Mouse (Mus musculus): Measurements from ENCODE around the gene Grin1. TPM values are rescaled to one million over a fixed set of nuclear protein-coding genes. Genes with fewer than 3 reads are reported as not detected.

Grin1 gene
- total RNA-seq, 2 experiments from 2014 or later: 0.22 TPM; not detected in 1

DNA sequence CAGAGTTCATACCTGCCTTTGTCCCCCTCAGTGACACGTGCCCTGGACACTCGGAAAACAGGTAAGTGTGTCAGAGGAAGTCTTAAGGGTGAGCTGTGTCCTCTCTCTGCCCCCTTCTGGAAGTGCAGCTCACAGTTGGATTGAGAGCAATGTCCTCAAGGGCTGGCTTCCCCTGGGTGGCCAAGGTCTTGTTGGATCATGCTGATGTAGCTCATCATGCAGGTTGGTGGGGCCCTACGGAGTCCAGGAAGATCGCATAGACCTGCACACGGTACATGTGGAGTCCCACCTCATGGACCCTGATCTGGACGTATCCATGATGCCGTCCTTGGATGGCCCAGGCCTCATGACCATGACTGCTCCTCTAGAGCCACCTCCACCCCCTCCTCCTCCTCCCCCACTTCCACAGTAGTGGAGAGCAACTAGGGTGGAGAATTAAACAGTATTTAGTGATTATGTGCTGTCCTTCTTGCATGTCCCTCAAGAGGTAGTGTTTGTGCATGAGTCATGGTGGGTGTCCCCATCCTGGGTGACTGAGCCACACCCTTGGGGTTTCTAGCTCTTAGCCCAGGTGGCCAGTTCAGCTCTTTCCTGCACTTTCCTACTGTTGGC is 30.1 kb downstream of the Grin1 start:
- no peak for DNase-seq

DNA sequence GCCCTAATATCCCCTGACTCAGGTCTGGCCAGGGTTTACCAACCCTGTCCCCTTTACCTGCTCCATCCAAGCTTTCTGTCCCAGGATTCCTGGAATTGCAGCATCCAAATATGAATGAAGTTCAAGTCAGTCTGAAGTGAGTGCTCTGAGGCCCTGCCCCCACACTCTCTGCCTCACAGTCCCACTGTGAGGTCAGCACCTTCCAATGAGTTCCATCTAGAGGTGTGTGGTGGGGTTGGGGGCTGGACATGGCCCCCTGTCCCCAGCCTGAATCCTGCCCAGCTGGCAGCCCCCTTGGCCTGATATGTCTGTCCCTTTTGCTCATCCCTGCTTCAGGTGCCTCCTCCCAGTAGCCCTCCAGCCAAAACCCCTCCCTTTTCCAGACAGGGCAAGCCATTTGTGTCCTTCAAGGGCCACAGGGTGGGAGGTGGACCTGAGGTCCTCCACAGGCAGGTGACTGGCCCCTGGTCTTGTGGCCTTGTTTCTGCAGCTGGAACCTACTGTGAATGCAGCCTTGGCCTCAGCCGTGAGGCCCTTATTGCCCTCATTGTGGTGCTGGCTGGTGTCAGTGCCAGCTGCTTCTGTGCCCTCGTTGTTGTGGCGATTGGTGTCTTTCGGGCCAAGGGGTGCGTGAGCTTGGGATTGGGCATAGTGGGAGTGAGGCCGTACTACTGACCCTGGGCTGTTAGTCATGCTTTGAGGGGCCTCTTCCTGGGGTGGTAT is 30.9 kb downstream of the Grin1 start, which contains the start of gene Tmem210:
Gene Tmem210, plus strand, starts transcription at position 219 of the 723 bp plus-strand sequence.
- DNase-seq: no peak
- intact Hi-C loops (cut with DNase I; ENCODE audit: low total_unique reads): no loop called here

More for the DNA sequence above, 30.1 kb downstream of the Grin1 start:
- intact Hi-C loops (cut with DNase I; ENCODE audit: low total_unique reads): no loop called here

DNA sequence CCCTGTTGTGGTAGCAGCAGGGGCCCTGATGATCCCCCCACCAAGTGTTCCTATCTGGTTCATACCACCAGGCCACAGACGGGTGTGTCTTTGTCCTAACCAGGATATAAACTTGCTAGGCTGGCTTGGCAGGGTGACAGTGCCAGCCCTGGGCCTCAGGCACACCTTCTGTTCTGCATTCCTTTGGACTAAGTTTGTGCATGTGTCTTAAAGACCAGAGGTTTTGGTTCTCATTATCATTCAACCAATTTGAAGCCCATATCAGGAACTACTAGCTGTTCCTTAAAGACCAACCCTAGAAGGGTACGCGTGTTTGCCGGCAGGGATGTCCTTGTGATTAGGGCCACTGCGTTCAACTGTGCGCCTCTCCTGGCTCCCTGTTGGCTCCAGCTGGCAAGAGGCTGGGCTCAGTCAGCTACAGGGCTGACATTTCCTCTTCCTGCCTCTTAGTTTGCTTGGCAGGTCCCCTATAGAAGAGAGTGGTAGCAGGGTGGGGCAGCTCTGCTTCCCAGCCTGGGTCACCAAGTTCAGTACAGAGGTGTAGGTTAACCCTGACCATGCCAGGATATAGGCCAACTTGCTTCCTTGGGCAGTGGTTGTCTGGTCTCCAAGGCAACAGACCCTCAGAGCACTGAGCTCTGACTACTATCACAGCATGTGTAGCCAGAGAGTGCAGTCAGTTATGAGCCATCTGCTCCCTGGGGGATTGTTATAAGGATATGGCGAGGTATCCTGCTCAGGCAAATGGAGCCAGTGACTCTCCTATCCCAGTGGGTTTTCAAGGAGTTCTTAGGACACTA is 31.9 kb downstream of the Grin1 start:
- intact Hi-C loops (cut with DNase I; ENCODE audit: low total_unique reads): no loop called here
- no peak for DNase-seq

DNA sequence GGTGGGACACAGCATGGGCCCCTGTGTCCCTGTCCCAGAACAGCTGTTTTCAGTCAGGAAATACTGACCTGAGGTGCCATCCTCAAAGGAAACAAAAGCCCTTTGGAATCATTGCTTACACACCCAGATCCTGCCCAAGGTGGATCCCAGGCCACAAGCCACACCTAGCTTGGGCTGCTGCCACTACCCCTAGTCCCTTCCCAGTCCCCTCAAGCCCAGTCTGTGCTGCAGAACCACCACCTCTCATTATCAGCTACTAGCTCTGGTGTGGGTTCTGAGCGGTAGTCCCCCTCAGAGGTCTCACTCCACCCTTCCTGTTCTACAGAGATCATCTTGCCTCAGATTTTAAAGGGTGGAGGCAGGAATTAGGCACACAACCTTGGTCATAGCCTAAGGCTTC is 32.7 kb downstream of the Grin1 start:
- intact Hi-C loops (cut with DNase I; ENCODE audit: low total_unique reads): no loop called here
- DNase-seq: no peak

DNA sequence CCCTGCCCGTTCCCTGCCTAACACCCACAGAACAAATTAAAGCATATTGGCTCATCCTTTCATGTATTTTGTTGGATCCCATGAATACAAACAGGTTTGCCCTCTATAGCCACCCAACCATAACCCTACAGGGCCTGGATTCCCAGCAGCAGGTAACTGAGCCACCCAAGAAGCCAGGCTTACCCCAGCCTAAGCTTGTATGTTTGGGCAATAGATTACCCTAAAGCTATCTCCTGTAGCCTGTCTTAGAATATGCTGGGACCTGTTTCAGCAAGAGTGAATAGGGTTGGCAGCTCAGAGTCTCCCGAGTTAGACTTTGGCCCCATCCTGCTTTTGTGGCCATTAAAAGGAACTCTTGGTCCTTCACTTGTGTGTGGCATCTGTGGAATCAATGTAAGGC is 33.4 kb downstream of the Grin1 start:
- intact Hi-C loops (cut with DNase I; ENCODE audit: low total_unique reads): no loop called here

DNA sequence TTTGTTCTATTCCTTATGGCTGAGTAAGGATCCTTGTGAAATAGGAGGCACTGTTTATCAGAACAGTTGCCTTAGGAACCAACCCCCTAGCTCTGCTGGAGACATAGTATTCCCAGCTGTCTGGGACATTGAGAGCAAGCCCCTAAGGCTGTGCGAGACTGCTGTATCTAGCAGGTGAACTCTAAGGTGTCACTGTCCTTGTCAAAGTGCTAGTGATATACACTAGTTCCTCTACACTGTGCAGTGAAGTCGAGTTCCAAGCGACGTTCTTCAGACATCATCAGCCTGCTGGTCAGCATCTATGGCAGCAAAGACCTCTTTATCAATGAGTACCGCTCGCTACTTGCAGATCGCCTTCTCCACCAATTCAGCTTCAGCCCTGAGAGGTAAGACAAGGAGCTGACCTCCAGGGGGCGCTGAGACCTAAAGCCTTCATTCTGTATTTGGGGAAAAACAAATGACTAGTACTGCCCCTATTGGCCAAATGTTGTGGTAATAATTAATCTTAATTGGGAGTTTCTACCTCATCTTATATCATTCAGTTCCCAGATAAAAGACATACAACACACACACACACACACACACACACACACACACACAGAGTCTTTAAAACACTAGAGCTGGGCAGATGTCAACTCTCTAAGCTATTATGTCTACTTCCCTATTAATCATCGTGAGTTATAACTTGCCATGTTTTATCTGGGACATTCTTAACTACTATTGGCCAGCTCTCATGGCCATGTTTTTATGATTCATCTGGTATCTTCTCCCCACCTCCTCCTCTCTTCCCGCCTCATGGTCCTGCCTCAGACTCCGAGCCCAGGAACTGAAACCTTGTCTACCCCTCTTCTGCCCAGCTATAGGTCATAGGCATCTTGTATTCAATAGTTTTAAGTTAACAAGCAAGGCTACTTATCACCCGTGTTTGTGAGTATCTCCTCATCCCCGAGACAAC is 39.8 kb downstream of the Grin1 start:
- intact Hi-C loops (cut with DNase I; ENCODE audit: low total_unique reads): no loop called here
- peak; percentile 74 for DNase-seq

More for the DNA sequence above, 33.4 kb downstream of the Grin1 start:
- DNase-seq: no peak

DNA sequence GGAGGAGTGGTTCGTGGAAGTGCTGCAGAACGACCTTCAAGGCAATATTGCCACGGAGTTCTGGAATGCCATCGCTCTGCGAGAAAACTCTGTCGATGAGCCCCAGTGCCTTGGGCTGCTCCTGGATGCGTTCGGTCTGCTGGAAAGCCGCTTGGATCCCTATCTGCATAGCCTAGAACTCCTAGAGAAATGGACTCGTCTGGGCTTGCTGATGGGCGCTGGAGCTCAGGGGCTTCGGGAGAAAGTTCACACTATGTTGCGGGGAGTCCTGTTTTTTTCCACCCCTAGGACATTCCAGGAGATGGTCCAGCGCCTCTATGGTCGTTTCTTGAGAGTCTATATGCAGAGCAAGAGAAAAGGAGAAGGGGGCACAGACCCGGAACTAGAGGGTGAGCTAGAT is 46.0 kb downstream of the Grin1 start:
- DNase-seq: no peak
- intact Hi-C loops (cut with DNase I; ENCODE audit: low total_unique reads): no loop called here

DNA sequence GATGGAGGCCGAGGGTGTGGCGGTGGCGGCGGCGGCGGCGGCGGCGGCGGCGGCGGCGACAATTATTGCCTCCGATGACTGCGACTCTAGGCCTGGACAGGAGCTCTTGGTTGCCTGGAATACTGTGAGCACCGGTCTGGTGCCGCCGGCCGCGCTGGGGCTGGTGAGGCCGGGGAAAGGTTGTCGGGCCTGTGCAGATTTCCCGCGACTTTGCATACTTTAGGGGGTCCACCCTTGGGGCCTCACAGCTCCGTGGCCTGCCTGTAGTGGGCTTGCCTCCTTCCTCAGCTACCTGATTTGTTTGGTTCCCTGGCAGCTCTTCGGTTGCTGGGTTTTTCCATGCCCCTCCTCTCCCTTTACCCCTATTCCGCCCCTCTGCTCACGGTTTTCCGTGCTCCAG is 46.5 kb downstream of the Grin1 start:
- no peak for DNase-seq
- intact Hi-C loops (cut with DNase I; ENCODE audit: low total_unique reads): no loop called here

DNA sequence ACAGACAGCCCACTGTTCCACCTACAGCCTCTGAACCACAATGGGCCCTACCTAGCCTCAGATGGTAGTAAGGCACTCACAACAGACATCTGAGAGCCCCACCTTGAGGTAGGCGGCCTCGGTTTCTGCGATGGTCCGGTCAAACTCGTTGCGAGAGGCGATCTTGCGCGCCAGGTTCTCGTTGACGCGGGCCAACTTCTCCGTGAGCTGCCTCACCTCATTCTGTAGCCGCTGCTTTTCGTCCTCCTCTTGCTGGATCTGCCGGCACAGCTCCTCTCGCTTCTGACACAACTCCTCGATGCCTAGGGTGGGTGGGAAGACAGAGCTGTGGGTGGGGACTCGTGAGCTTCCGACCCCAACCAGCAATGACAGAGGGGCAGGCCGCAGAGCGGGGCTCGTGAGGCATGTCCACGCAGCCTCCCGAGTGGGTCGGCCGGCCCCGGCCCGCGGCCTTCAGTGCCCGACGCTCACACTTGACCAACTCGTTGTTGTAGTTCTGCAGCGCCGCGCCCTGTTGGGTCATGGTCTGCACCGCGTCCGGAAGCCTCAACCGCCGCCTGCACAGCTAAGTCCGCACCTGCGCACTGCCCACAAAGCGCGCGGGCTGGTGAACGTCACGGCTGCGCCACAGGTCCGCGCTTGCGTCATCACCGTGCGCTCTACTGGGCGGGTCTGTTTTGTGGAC is 47.0 kb downstream of the Grin1 start, which contains the start of the genes Ssna1 and Anapc2:
Gene Ssna1, minus strand, starts transcription at position 612 of the 685 bp plus-strand sequence.
Gene Anapc2, plus strand, starts transcription at position 652 of the 685 bp plus-strand sequence.
- intact Hi-C loops (cut with DNase I; ENCODE audit: low total_unique reads): no loop called here

GRCm38 (mm10) chr2:25267746-25268309 is 51.2 kb downstream of the Grin1 start:
- DNase-seq: no peak
- intact Hi-C loops (cut with DNase I; ENCODE audit: low total_unique reads): no loop called here

More for the DNA sequence above, 47.0 kb downstream of the Grin1 start, which contains the start of the genes Ssna1 and Anapc2:
- DNase-seq: peak; percentile 97

DNA sequence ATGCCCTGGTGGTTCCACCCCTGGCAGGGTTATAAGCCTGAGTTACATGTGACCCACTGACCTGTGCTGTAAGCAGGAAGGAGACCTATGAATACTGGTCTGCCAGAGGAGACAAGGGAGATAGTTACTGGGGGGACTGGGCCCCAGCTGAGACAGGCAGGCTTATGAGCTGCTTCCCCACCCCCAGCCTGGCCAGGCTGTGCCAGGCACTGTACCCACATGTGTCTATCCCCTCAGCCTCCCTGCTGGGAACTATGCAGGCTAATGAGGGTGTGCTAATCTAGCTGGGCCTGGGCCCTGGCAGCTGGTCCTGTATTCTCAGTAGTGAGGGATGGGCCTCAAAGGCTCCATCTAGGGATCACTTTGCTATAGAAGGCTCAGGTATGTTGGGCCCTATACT is 51.7 kb downstream of the Grin1 start:
- no peak for DNase-seq
- intact Hi-C loops (cut with DNase I; ENCODE audit: low total_unique reads): no loop called here

DNA sequence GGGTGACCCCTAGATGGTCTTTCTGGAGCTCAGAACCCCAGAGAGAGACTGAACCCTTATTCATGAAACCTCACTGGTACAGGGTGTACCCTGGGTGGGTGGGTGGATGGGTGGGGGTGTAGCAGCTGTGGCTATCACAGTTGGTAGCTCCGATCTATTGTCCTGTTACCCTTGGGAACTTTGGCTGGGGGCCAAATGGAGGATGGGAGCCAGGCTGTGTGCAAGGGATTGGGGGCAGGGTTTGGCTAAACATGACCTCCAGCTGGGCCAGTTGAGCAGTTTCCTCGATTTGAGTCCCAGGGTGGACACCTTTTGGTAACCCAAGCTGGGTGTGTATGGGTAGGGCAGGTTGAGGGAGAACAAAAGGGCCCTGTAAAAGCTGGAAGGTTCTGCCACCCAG is 52.3 kb downstream of the Grin1 start:
- intact Hi-C loops (cut with DNase I; ENCODE audit: low total_unique reads): no loop called here
- no peak for DNase-seq

DNA sequence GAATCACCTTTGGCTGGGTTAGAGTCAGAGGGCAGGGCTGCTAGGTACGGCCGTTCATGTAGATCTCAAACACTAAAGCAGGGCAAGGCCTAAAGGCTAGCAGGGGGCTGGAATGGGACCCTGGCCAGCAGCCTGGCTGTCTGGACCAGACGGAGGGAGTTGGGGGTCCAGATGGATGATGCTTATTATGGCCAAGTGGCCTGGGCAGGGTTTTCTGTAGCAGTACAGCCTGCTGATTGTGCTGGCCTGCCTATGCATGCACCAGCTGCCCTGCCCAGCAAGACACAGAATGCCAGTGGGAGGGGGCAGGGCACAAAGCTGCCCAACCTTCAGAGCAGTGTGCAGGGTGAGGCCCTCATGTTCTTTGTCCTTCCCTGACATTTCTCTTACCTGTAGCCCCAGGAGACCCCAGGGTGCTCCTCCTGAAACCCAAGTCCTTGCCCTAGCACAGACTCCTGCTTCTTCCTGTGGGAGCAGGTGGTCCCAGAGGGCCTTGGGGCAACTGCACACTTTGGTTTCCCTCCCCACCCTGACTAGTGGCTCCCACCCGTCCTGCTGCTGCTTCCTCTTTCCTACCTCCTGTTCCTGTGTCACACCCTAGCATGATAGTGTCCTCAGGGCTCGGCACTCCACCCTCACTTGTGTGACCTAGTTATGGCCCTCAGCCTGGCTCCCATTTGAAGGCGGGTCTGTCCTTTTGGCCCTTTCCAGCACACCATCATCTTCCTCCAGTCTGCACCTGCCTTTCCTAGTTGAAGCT is 52.9 kb downstream of the Grin1 start:
- intact Hi-C loops (cut with DNase I; ENCODE audit: low total_unique reads): no loop called here
- DNase-seq: no peak

GRCm38 (mm10) chr2:25264851-25265250 is 54.1 kb downstream of the Grin1 start:
- intact Hi-C loops (cut with DNase I; ENCODE audit: low total_unique reads): no loop called here
- DNase-seq: no peak

GRCm38 (mm10) chr2:25264286-25264660 is 54.7 kb downstream of the Grin1 start:
- no peak for DNase-seq
- intact Hi-C loops (cut with DNase I; ENCODE audit: low total_unique reads): no loop called here

- intact Hi-C loops (cut with DNase I; ENCODE audit: low total_unique reads): no loop called here
- no peak for DNase-seq
Measured at GRCm38 (mm10) chr2:25263623-25264285, 55.2 kb downstream of the Grin1 start.

Data from gastrocnemius, postnatal 14 days (tissue).